Mouse (Mus musculus) adipocyte (in vitro differentiated cells): ENCODE measurements around the gene Idnk.
A peak's percentile ranks its signal among the peaks of the same experiment; 100 is the strongest.
"Not testable (repeated sequence)": the region's sequence is repeated elsewhere in the genome, so short reads cannot be mapped to it uniquely, and the experiment has no call there.

Experiments
- DNase-seq: peaks from one replicate; pipeline ENCODE4 v3.0.0-alpha.2; 2016; ENCODE audit warnings: low spot score

Gene Idnk

DNA sequence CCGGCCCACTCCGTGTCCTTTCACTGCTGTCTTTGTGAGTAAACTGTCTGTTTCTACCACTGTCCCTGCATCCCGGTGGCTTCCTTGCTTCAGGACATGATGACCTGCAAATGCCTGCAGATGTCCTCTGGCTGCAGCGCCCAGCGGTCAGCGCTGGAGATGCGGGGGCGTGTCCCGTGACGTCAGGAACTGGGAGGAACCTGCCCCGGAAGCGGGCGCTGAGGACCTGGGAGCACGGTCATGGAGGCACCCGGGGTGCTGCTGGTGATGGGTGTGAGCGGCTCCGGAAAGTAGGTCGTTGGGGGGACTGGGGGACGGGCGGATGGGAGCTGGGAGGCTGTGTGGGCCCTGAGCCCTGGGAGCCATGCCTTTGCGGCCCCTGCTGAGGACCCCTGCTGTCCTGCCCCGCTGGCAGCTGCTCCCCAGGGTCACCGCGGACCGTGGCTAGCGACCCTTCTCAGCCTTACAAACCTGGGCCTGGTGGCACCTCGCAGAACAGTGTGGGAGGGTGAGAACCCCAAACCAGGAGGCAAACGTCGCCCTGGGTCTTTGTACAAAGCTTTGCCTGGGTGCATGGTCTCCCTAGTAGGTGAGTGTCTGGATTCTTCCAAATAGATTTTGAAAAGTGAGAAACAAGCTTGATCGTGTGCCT lies at the start of gene Idnk:
Gene Idnk (plus strand): TSS at position 203 of the 652 bp plus-strand sequence.
- peak; percentile 80 for DNase-seq

DNA sequence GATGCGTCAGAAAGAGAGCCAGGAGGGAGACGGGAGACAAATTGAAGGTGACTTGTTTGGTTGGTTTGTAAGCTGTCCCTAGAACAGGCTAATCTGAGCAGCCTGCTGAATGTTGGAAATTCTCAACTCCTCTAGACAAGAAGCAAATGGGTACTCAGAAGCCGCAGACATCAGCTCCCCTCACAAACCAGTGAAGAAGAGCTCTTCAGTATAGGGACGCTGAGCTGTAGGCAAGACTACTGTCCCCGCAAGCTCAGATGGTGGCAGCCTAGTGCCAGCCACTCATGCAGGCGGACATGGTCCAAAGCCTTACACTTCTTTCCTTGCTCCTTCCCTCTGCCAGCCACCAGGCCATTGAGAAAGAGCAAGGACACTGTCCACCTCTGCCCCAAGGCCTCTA lies 46.1 kb upstream of the Idnk start:
- DNase-seq: no peak

DNA sequence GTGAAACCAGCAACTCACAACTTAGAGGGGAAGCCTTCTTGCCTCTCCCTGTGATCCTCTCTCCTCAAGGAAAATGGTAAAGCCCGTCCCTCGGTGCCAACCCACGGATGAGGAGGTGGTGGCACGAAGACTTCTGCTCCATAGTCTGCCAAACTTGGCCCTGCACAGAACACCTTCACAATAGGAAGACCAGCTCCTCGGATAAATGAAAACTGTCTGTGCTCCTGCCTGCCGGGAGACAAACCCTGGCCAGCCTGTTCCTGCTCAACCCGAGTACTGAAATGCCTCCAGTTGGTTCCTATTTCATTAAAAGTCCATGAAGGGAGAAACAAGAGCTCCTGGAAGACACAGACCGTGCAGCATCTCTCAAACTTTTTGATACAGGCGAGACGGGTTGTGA lies 45.3 kb upstream of the Idnk start:
- DNase-seq: no peak

DNA sequence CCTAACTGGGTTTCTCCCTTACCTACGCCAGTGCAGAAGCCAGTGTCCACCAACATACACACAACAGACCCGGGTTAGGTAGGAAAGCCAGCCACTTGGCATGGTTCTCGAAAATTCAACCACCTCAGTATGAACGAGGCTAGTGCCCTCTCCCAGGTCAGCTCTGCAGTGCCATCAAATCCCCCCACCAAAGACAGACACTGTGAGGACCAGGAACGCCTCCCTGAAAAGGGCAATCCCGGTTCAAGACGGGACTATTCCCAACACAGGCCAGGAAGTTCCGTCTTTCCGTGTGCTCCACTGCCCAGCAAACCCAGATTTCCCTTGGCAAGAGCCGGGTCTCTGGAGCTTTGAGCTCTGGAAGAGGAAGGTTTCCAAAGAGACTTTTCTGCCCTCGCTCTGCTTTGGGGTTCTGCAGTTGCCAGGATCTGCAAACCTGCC lies 44.8 kb upstream of the Idnk start:
- DNase-seq: no peak

DNA sequence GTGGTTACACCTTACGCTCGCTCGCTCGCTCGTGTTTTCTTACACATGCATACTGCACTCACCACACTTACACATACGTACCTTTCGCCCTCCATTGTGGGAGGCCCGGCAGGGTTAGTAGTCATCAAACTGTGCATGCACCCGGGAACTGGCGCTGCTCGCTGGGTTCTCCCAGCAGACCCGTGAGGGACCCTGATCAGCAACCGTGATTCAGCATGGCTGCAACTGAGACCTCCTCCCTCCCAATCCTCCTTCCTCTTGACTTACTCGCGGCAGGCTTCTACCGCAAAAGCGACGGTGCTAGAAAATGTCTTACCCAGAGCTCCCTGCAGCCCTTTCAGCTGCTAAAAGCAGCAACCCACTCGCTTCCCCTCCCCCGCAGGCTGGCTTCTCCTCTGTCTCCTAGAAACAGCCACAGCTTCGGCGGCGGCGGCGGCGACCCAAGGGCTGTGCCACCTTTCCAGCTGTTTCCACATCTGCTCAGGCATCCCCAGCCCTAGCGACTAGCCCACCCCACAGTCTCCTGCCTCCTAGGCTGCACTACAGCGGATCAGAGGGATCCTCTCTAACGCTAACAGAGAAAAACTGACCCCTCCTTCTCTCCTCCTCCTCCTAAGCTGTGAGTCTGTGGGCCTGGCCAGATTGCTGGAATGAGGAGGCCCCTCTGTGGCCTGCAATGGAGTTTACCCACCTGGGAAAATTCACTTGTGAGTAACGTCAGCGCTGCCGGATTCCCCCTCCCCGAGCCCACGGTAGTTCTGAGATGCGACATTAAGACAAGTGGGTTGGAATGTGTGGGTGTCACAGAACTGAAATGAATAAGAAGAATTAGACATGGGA lies 44.2 kb upstream of the Idnk start, which contains the start of gene Klhl3:
Gene Klhl3 (minus strand): TSS at position 532 of the 840 bp plus-strand sequence.
- no peak for DNase-seq

DNA sequence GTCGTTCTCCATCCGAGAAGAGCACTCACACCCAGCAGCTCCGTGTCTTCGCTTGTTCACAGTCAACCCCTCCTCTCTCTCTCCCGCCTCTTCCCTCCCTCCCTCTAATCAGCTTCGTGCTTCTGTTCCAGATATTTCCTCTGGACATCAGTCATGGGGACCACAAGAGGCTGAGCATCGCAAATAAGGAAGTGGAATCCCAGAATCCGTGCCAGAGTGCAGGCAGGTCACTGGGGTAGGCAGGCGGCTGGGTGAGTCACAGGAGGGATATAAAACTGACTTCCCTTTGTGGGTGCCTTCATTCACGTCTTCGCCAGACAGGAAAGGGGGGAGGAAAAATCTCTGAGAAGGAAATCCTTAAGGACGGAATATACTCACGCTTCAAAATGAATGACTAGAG lies 42.2 kb upstream of the Idnk start:
- DNase-seq: no peak

DNA sequence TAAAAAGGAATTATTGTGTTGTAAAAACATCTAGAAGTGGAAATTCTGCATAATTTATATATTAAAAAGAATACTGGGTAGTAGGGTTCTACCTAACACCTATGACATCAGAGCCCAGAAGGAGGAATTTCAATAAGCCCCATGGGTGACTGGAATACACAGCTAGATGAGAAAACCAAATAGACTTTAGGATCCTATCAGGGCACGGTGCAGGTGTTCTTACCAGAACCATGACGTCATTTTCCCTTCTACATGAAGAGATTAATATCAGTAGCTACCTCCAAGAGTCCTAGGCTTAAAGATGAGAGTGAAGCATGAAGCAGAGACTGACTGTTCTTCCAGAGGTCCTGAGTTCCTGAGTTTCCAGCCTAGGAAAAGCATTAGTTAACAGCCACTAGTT lies 40.6 kb upstream of the Idnk start:
- no peak for DNase-seq

DNA sequence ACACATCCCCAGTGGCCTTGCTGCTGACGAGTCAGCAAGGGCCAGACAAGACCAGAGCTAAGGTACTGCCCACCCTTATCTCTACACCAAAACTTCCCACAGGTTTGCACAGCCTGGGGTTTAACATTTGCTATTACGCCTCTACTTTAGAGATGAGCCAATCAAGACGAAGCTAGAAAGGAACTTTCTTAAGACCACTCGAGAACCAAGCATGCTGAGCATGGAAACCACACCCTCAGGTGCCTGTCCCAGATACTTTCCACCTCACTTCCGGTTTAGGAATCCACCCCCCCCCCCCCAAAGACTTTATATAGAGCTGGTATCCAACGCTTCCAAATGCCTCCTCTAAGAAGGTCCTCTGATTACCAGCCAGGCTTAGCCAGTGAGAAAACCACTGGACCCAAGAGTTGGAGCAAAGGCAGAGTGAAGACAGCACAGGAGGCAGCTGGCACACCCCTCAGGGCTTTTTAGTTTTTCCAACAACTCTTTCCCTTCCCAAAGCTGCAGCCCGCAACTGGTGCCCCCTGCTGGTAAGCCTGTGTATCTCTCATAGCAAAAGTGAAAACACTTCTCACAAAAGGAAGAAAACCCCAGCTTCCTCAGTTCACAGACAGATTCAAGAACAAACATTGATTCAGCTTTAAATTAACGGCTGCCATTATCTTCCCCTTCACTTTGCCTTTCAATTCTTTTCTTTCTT lies 40.0 kb upstream of the Idnk start:
- DNase-seq: no peak

DNA sequence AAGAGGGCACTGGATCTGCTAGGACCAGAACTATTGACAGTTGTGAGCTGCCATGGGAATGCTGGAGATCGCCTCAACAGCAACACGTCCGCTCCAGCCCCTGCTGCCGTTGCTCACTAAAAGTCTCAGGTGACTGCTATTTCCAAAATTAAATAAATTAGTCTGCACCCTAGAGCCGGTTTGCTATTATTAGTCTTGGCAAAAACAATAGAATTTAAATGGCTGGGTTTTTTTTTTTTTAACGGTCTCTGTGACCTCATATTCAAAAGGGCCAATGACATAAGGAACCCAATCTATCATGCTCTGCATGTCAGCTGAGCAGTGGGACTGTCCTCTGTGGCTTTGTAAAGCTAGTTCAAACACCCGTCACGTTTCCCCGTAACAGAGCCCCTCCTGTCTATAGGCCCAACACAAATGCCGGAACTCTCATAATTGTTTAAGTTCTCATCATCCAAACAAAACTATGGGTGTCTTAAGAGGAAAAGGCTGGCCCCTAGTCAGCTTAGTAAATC lies 34.6 kb upstream of the Idnk start:
- no peak for DNase-seq

DNA sequence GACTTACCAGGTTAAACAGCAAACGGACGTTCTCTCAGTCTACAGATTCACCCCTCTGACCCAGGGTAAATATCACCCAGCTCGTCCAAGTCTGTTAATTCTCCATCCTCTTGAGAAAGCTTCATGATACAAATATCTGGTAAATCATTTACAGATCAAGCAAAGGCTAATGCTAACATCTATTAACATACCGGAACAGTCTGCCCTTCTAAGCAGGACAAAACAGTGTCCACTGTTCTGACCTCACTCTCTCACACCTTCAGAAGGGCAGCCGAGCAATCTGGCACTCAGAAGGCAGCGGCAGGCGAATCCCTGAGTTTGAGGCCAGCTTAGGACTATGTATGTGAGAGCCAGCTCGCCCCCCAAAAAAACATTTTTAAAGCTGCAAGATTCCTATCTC lies 34.1 kb upstream of the Idnk start:
- no peak for DNase-seq

DNA sequence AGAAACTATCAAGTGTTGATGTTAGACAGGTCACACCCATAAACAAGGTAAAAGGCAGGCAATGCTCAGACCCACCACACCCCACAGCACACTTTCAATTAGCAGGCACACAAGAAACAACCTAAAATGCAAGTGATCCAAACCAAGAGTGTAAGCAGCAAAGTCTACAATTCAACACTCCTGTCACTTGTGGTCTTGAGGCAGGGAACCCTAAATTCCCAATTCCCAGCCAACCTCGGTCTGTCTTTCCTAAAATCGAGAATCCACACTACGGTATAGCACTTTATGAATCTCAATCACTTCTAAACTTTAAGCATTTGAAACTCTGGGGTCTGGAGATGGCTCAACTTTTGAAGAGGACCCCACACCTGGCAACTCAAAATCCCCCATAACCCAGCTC lies 33.2 kb upstream of the Idnk start:
- no peak for DNase-seq

DNA sequence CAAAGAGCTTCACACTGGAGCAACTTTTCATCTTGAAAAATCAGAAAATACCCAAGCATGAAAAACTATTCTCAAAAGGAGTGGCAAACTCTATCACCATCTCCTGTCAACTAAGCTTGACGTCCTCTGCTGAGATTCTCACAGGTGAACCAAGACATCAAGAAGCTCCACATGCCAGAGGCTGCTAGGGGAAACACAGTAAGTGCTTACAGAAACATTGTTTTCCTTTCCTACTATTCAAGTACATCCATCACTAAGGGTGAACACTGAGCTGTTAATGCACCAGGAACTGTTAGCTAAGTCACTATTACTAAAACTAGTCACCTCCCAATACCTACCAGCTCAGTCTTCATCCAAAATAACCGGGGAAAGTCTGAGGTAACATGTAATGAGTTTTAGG lies 32.5 kb upstream of the Idnk start:
- no peak for DNase-seq

DNA sequence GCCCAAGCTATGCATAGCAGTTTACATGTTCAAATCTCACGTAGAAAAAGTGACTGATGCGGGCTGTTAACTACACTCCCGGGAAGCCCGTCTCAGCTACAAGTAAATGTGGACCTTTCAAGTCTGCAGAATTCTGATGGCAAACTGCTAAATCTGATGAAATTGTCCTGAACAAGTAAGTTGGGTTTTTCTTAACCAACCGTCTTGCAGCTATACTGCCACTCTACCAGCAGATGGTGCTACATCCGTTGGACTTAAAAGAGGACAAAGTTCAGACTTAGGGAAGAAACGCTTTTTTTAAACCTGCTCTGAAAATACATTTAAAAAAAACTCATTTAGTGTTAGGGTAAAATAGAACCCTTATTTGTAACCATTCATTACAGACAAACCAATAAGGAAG lies 31.3 kb upstream of the Idnk start:
- peak; percentile 84 for DNase-seq

DNA sequence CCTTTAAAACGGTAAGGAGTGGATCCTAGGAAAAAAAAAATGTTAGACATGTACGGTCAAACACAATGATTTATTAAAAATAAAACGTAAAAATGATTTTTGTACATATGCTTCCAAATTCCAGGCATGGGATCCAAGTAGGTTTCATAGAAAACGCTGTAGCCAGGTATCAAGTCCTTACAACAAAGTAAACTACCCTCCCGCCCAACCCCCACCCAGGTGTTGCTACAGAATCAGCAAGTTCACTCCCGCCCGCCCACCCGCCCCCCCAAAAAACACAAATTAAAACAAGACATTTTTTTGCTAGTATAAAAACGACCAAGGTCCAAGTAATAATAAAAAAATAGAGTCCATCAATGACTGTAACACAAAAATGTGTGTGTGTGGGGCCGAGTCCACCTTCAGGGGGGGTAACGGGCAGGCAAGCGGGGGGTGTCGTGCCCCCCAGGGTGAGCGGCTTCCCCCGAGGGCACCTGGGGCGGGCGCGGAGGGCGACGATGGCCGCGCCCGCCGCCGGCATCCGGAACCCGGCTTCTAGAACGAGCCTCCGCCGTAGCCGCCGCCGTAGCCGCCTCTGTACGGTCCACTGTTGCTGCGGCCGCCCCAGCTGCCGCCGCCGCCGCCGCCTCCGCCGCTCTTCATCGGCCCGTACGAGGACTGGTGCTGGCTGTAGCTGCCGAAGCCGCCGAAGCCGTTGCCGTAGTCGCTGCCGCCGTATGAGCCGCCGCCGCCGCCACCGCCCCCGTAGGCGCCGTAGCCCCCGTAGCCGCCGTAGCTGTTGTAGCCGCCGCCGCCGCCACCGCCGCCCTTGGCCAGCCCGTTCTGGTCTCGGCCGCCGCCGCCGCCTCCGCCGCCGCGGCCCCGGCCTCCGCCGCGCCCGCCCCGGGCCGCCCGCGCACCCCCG lies 30.3 kb upstream of the Idnk start:
- no peak for DNase-seq

DNA sequence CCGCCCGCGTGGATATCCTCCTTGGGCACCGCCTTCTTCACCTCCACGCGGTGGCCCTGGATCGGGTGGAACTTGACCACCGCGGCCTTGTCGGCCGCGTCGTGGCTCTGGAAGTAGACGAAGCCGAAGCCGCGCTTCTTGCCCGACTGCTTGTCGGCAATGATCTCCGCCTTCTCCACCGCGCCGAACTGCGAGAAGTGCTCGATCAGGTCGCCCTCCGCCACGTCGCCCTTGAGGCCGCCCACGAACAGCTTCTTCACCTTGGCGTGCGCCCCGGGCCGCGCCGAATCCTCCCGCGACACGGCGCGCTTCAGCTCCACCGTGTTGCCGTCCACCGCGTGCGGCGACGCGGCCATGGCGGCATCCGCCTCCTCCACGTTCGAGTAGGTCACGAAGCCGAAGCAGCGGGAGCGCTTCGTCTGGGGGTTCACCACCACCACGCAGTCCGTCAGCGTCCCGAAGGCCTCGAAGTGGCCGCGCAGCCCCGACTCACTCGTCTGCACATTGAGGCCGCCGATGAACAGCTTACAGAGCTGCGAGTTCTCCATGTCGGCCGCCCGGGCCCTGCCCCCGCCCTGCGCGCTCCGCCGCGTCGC lies 29.6 kb upstream of the Idnk start:
- DNase-seq: peak; percentile 53

DNA sequence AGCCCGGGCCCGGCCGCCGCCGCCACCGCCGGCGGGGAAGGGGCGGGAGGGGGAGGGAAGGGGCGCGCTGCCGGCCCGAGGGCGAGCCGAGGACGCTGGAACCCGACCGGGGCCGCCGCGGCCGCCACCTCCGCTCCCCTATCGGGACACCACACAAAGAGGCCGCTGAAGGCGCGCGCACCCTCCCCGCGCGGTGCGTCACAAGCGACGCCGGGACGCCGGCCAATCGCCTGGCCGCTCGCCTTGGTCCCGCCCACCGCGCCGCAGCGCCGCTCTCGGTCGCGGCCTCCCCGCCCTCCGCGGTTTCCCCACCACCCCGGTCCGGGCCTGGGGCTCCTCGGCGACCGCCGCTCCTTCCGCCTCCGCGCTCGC lies 29.1 kb upstream of the Idnk start, which contains the start of gene Hnrnpa0:
Gene Hnrnpa0 (minus strand): TSS at position 161 of the 372 bp plus-strand sequence.
- DNase-seq: peak; percentile 88

DNA sequence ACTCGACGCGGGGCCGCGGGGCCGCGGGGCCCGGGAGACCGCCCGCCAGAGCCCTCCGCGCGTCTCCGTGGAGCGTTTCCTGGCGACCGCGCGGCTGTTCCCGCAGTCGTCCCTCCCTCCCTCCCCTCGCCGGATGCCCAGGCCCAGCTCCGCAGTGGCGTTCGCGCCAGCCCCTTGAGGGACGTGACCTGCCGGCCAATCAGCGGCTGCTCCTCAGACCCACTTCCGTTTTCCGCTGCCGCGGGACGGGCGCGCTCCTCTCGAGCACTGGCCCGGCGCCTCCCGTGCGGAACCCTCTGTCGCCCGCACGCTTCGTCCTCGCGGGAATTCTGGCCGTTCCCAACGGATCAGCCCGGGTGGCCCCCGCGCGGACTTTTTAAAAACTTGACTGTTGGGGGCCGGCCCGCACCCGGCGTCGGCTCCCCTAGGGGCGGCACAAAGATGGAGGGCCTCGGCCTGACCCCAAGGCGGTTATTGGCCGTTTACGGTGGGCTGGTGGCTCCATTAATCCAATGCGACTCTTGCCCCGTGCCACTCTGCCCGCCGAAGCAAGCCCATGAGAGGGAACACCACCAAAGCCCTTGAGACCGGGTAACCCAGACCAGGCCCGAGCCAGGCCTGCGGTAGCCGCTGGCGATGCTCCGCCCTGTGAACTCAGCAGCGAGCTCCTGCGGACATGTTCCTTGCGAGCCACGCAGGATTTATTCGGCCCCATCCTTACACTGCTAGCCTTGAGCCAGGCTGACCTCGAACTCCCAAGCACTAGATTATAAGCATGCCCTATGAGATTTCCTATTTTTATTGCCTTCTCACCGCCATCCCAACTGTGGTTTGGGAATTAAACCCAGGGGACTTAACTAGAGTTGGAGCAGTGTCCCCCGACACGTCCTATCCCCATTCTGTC lies 28.4 kb upstream of the Idnk start:
- DNase-seq: peak; percentile 94

DNA sequence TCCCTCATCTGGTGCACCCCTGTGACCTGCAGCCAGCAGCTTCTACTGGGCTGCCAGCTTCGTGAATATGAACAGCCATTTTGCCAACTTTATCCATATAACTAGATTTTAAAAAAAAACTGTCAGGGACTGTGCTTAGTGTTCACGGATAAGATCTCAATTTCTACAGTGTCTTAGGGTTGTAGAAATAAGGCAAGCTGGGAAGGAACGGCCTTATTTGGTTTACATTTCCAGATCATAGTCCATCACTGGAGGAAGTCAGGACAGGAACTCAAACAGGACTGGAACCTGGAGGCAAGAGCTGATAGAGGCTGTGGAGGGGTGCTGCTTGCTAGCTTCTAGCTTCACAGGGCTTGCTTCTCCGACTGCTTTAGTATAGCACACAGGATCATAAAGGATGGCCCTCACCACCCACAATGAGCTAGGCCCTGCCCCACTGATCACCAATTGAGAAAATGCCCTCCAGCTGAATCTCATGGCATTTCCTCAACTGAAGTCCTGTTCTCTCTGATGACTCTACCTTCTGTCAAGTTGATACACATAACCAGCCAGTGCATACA lies 27.7 kb upstream of the Idnk start:
- peak; percentile 26 for DNase-seq

DNA sequence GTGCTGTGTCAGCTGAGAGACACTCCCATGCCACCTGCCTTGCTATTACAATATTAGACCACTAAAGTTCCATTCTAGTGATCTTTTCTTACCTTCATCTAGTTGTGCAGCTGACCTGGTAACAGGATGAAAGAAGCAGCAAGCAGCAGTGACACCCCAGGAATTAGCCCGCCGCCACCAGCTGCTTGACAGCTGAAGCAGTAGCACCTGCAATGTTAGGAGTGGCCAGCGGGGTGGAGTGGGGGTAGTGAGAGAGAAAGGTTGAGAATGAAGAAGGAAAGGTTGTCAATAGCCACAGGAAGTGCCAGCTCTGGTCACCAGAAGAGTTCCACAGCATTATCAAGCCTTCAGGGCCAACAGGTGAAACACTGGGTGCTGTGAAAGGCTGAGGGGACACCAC lies 25.8 kb upstream of the Idnk start:
- no peak for DNase-seq

DNA sequence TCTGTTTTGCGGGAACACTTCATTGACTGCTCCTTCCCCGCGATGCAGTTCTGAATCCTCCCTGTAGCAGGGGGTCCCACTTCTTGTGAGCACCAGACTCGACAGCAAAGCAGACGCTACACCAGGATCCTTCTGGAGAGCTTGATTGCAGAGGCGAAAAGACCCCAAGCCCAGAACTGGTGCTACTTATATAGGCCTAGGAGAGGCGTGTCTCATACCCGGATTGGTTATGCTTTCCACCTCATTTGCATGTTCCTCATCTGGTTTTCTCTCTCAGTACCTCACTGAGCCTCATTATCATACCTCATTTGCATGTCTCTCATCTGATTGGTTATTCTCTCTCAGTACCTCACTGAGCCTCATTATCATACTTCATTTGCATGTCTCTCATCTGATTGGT lies 10.8 kb upstream of the Idnk start:
- DNase-seq: not testable (repeated sequence)
